Mouse (Mus musculus) urinary bladder, adult 2 months (tissue): ENCODE data around the gene Dcaf11. TPM values are rescaled to one million over a fixed set of nuclear protein-coding genes. Genes with fewer than 3 reads are reported as not detected.

ENCODE experiments used
- DNase-seq: peaks from one replicate; pipeline ENCODE4 v3.0.0; 2022; ENCODE audit warnings: low spot score
- polyA plus RNA-seq: library from polyadenylated mRNA; depleted of rRNA; stranded (reverse); fragments of >200 nt; gene quantifications from 2 replicates; pipeline ENCODE4 v1.2.3, GENCODE M21; 2012; rRNA removed

The Dcaf11 gene
- polyA plus RNA-seq, 1 experiment: 88.2 TPM

GRCm38 (mm10) chr14:55615876-55616275, 56.1 kb downstream of the Dcaf11 start:
- DNase-seq: no peak

GRCm38 (mm10) chr14:55616844-55617243, 57.0 kb downstream of the Dcaf11 start:
- no peak for DNase-seq

GRCm38 (mm10) chr14:55617822-55618221, 58.0 kb downstream of the Dcaf11 start, which contains the start of gene Rec8:
Gene Rec8 (plus strand): TSS chr14:55618037.
- no peak for DNase-seq

- DNase-seq: no peak
Measured at GRCm38 (mm10) chr14:55618486-55619195, 58.8 kb downstream of the Dcaf11 start.

Other genes starting within 250 kb of the Dcaf11 start
- 38.9 and 44.7 TPM in 2 replicates for gene Dhrs4, start 81.2 kb upstream of the Dcaf11 start, polyA plus RNA-seq
- gene Carmil3, start 69.4 kb upstream of the Dcaf11 start, polyA plus RNA-seq: 2.5 and 2.6 TPM in 2 replicates
- 2.5 and 3.0 TPM in 2 replicates for gene Cpne6, start 49.6 kb upstream of the Dcaf11 start, polyA plus RNA-seq
- not detected in 2 replicates for gene Nrl, start 35.0 kb upstream of the Dcaf11 start, polyA plus RNA-seq
- 44.7 and 52.2 TPM in 2 replicates for gene Pck2, start 19.7 kb upstream of the Dcaf11 start, polyA plus RNA-seq
- 0.55 and 1.1 TPM in 2 replicates for gene A730061H03Rik, start 400 bp downstream of the Dcaf11 start, polyA plus RNA-seq
- gene Fitm1, start 15.6 kb downstream of the Dcaf11 start, polyA plus RNA-seq: 0.25 TPM in 1 of 2 replicates, not detected in the other
- 136 and 167 TPM in 2 replicates for gene Psme1, start 18.1 kb downstream of the Dcaf11 start, polyA plus RNA-seq
- gene Emc9, start 25.3 kb downstream of the Dcaf11 start, polyA plus RNA-seq: 19.3 and 21.2 TPM in 2 replicates
- 134 and 144 TPM in 2 replicates for gene Psme2, start 31.1 kb downstream of the Dcaf11 start, polyA plus RNA-seq
- 15.7 and 20.4 TPM in 2 replicates for gene Rnf31, start 31.7 kb downstream of the Dcaf11 start, polyA plus RNA-seq
- gene Irf9, start 43.6 kb downstream of the Dcaf11 start, polyA plus RNA-seq: 29.5 and 35.1 TPM in 2 replicates
- 2.8 and 3.3 TPM in 2 replicates for gene Rec8, start 58.0 kb downstream of the Dcaf11 start, polyA plus RNA-seq
- gene Ipo4, start 76.0 kb downstream of the Dcaf11 start, polyA plus RNA-seq: 79.9 and 83.8 TPM in 2 replicates
- 0.89 and 1.7 TPM in 2 replicates for gene Gm49378, start 77.9 kb downstream of the Dcaf11 start, polyA plus RNA-seq
- gene Tm9sf1, start 83.8 kb downstream of the Dcaf11 start, polyA plus RNA-seq: 46.6 and 47.0 TPM in 2 replicates
- 1.1 and 1.4 TPM in 2 replicates for gene Tssk4, start 90.2 kb downstream of the Dcaf11 start, polyA plus RNA-seq
- gene Mdp1, start 100.5 kb downstream of the Dcaf11 start, polyA plus RNA-seq: 37.0 and 42.4 TPM in 2 replicates
- gene Gmpr2, start 111.9 kb downstream of the Dcaf11 start, polyA plus RNA-seq: 28.1 and 32.9 TPM in 2 replicates
- gene Nedd8, start 112.1 kb downstream of the Dcaf11 start, polyA plus RNA-seq: 250 and 278 TPM in 2 replicates
- gene Tinf2, start 121.8 kb downstream of the Dcaf11 start, polyA plus RNA-seq: 19.2 and 22.9 TPM in 2 replicates
- 1.1 and 1.4 TPM in 2 replicates for gene Tgm1, start 153.9 kb downstream of the Dcaf11 start, polyA plus RNA-seq
- gene Rabggta, start 162.3 kb downstream of the Dcaf11 start, polyA plus RNA-seq: 25.9 and 34.6 TPM in 2 replicates
- gene Dhrs1, start 185.7 kb downstream of the Dcaf11 start, polyA plus RNA-seq: 75.5 and 83.1 TPM in 2 replicates
- 13.8 TPM in 2 replicates for gene Nop9, start 185.7 kb downstream of the Dcaf11 start, polyA plus RNA-seq
- 0.18 and 0.25 TPM in 2 replicates for gene Cideb, start 198.5 kb downstream of the Dcaf11 start, polyA plus RNA-seq
- 0.06 TPM in 2 replicates for gene Ltb4r2, start 201.4 kb downstream of the Dcaf11 start, polyA plus RNA-seq
- gene Ltb4r1, start 206.0 kb downstream of the Dcaf11 start, polyA plus RNA-seq: 1.6 and 1.7 TPM in 2 replicates
- 7.2 and 9.4 TPM in 2 replicates for gene Adcy4, start 224.1 kb downstream of the Dcaf11 start, polyA plus RNA-seq
- gene Ripk3, start 228.9 kb downstream of the Dcaf11 start, polyA plus RNA-seq: 7.0 and 8.9 TPM in 2 replicates